ENCODE assay signal across 16 mouse cellular contexts in the genomic region with DNA sequence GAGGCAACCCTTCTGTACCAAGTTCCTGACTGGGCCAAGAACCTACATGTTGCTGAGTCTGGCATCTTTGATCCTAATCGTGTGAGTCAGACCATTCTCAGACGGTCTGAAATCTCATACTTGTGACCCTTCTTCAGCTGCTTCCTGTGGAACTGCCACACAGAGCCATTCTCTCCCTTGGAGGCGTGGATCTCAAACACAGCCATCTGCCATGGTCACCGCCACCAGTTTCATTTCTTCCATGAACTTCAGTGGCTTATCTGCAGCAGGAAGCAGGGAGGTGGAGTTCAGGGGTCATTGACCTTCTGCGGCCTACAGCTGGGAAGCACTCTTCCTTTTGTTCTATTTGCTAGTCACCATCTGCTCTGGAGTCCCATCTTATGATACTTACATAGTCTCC. TPM values are rescaled to one million over a fixed set of nuclear protein-coding genes. Genes with fewer than 3 reads are reported as not detected.
DNase-seq lines count a peak whose midpoint lies in the region; ATAC-seq lines count a peak whose summit lies in the region.
"Had no signal": no experiment of that assay in that cellular context is flagged by ENCODE, and none has a peak within 500 bp of the region (broad histone marks: within the 10 kb centered on the region; RNA-seq: fewer than 3 reads in every experiment).

No protein-coding gene starts in this region.

- 0 out of 2 replicates have a peak, but pooled peaks have one; percentile 23 for ATAC-seq in liver, embryonic 12.5 days
- no peak; the same call in 1 of the 2 replicates for ATAC-seq in liver, embryonic 11.5 days (replicated peaks; ENCODE audit: low FRiP score)
- ATAC-seq in midbrain, embryonic 11.5 days (ENCODE audit: low FRiP score), result no peak
- ATAC-seq: forebrain, embryonic 15.5 days had no signal

- DNase-seq in heart, adult 8-10 months (ENCODE audit: low spot score), result peak; percentile 45
- DNase-seq in heart, postnatal 4 days, result no peak
- no peak for DNase-seq in liver, embryonic 11.5 days (ENCODE audit: low spot score)
- peak; percentile 12 for DNase-seq in embryo, embryonic 9.5 days (ENCODE audit: extremely low spot score)
- peak; percentile 12 for DNase-seq in mesoderm, embryonic 11.5 days (ENCODE audit: low read depth, low spot score)
- DNase-seq in urinary bladder, postnatal 25 days (ENCODE audit: low spot score), result no peak
- DNase-seq in midbrain, embryonic 11.5 days (ENCODE audit: low spot score, missing footprints), result no peak
- DNase-seq: cerebellum, adult 11 months; gastrocnemius, postnatal 36 days; lung, postnatal 36 days; thymus, adult 18-20 months had no signal

- H3K27me3 ChIP-seq in liver, embryonic 12.5 days (replicated peaks), result peaks cover 8% of the 10 kb centered on the region; the same call in 1 of the 2 replicates
- peaks cover 4% of the 10 kb centered on the region; the same call in 1 of the 2 replicates for H3K27me3 ChIP-seq in liver, embryonic 11.5 days (replicated peaks; ENCODE audit: control insufficient read depth, insufficient read depth, low read length)
- no peaks in the 10 kb centered on the region for H3K27me3 ChIP-seq in midbrain, embryonic 11.5 days (ENCODE audit: control insufficient read depth, insufficient read depth, low read length)
- H3K27me3 ChIP-seq: forebrain, embryonic 15.5 days; limb, embryonic 13.5 days had no signal

- no peak overlapping the region for H3K27ac ChIP-seq in liver, embryonic 12.5 days
- H3K27ac ChIP-seq in liver, embryonic 11.5 days (ENCODE audit: low read depth, low read length), result no peak overlapping the region
- H3K27ac ChIP-seq in midbrain, embryonic 11.5 days (ENCODE audit: low read depth, low read length), result no peak overlapping the region
- H3K27ac ChIP-seq: forebrain, embryonic 15.5 days; layer of hippocampus, adult 2 months; left cerebral cortex, adult 2 months; limb, embryonic 13.5 days had no signal

- H3K4me2 ChIP-seq in liver, embryonic 12.5 days, result no peak overlapping the region
- H3K4me2 ChIP-seq in liver, embryonic 11.5 days, result no peak overlapping the region
- no peak overlapping the region for H3K4me2 ChIP-seq in midbrain, embryonic 11.5 days
- H3K4me2 ChIP-seq: forebrain, embryonic 15.5 days; limb, embryonic 13.5 days had no signal

- no peak overlapping the region for H3K4me3 ChIP-seq in liver, embryonic 12.5 days
- H3K4me3 ChIP-seq in liver, embryonic 11.5 days (ENCODE audit: low read depth, low read length), result no peak overlapping the region
- H3K4me3 ChIP-seq in midbrain, embryonic 11.5 days (ENCODE audit: low read depth, low read length), result no peak overlapping the region
- H3K4me3 ChIP-seq: forebrain, embryonic 15.5 days; layer of hippocampus, adult 2 months; left cerebral cortex, adult 2 months; limb, embryonic 13.5 days had no signal

- no peaks in the 10 kb centered on the region for H3K4me1 ChIP-seq in liver, embryonic 12.5 days
- H3K4me1 ChIP-seq in liver, embryonic 11.5 days (replicated peaks; ENCODE audit: control insufficient read depth, insufficient read depth, low read length), result no peaks in the 10 kb centered on the region; the same call in 1 of the 2 replicates
- H3K4me1 ChIP-seq in midbrain, embryonic 11.5 days (ENCODE audit: control insufficient read depth, insufficient read depth, low read length), result no peaks in the 10 kb centered on the region
- H3K4me1 ChIP-seq: forebrain, embryonic 15.5 days had no signal

- H3K36me3 ChIP-seq in liver, embryonic 12.5 days, result no peaks in the 10 kb centered on the region
- no peaks in the 10 kb centered on the region for H3K36me3 ChIP-seq in liver, embryonic 11.5 days (ENCODE audit: control insufficient read depth, insufficient read depth, low read length)
- no peaks in the 10 kb centered on the region for H3K36me3 ChIP-seq in midbrain, embryonic 11.5 days (ENCODE audit: control insufficient read depth, insufficient read depth, low read length)
- H3K36me3 ChIP-seq: forebrain, embryonic 15.5 days; limb, embryonic 13.5 days had no signal

- H3K9me3 ChIP-seq in liver, embryonic 12.5 days (replicated peaks), result no peaks in the 10 kb centered on the region
- no peaks in the 10 kb centered on the region for H3K9me3 ChIP-seq in liver, embryonic 11.5 days (ENCODE audit: control insufficient read depth, low read length)
- H3K9me3 ChIP-seq in midbrain, embryonic 11.5 days (ENCODE audit: control insufficient read depth, low read length), result no peaks in the 10 kb centered on the region
- H3K9me3 ChIP-seq: forebrain, embryonic 15.5 days; limb, embryonic 13.5 days had no signal

- 38% methylated on average over 5 of the region's 5 CpGs for WGBS in liver, embryonic 12.5 days (ENCODE audit: insufficient replicate concordance)
- WGBS in liver, embryonic 11.5 days, result 47% methylated on average over 5 of the region's 5 CpGs
- WGBS in midbrain, embryonic 11.5 days, result 77% methylated on average over 5 of the region's 5 CpGs

- no peak overlapping the region for H3K9ac ChIP-seq in liver, embryonic 12.5 days
- H3K9ac ChIP-seq in liver, embryonic 11.5 days (ENCODE audit: low read depth, low read length), result no peak overlapping the region
- H3K9ac ChIP-seq in midbrain, embryonic 11.5 days (ENCODE audit: low read length), result no peak overlapping the region
- H3K9ac ChIP-seq: forebrain, embryonic 15.5 days; limb, embryonic 13.5 days had no signal

RNA-seq across cellular contexts. Expression of gene Tmem86a, which starts 17.5 kb away (rescaled TPM):
- total RNA-seq in heart, adult 8-10 months (2022), result 10 to 100 TPM; 20.6 to 33.5 (median 24.9) TPM
- total RNA-seq in heart, postnatal 4 days (2021), result 10 to 100 TPM; 16.9 to 23.8 TPM
- 20.2 and 20.3 TPM in 2 replicates for polyA plus RNA-seq in liver, embryonic 12.5 days (2016; fragmentation: Nextera tagmentation; extraction: Ambion mirVana)
- 23.3 and 24.2 TPM in 2 replicates for polyA plus RNA-seq in liver, embryonic 11.5 days (2014; fragmentation: Nextera tagmentation; extraction: Ambion mirVana)
- 9.7 and 10.0 TPM in 2 replicates for polyA plus RNA-seq in midbrain, embryonic 11.5 days (2014; fragmentation: Nextera tagmentation; extraction: Ambion mirVana)

RNA-seq across cellular contexts. Expression of gene Spty2d1, which starts 59.7 kb away (rescaled TPM):
- 1 to 10 TPM; 5.7 to 6.4 (median 6.2) TPM for total RNA-seq in heart, adult 8-10 months (2022)
- total RNA-seq in heart, postnatal 4 days (2021), result 10 to 100 TPM; 15.1 to 15.7 TPM
- 16.8 and 17.7 TPM in 2 replicates for polyA plus RNA-seq in liver, embryonic 12.5 days (2016; fragmentation: Nextera tagmentation; extraction: Ambion mirVana)
- 21.4 and 25.3 TPM in 2 replicates for polyA plus RNA-seq in liver, embryonic 11.5 days (2014; fragmentation: Nextera tagmentation; extraction: Ambion mirVana)
- polyA plus RNA-seq in midbrain, embryonic 11.5 days (2014; fragmentation: Nextera tagmentation; extraction: Ambion mirVana), result 12.5 and 13.3 TPM in 2 replicates

Comparison
In these comparisons a context has a peak if more than half of its experiments do, and no peak if none do; other contexts are left out.
1. DNase-seq: peak in heart, adult 8-10 months (single experiment), embryo, embryonic 9.5 days (single experiment) and mesoderm, embryonic 11.5 days (single experiment); none in heart, postnatal 4 days (single experiment), liver, embryonic 11.5 days (single experiment), urinary bladder, postnatal 25 days (single experiment) and midbrain, embryonic 11.5 days (single experiment).